Mouse (Mus musculus) natural killer cell, adult 2 months (primary cell): ENCODE data around the gene Pbx4.

Experiments used
- DNase-seq, 2 experiments: peaks; one replicate each; pipeline ENCODE4 v3.0.0; 2022; ENCODE audit warnings: low spot score in 2 of 2

The Pbx4 gene

DNA sequence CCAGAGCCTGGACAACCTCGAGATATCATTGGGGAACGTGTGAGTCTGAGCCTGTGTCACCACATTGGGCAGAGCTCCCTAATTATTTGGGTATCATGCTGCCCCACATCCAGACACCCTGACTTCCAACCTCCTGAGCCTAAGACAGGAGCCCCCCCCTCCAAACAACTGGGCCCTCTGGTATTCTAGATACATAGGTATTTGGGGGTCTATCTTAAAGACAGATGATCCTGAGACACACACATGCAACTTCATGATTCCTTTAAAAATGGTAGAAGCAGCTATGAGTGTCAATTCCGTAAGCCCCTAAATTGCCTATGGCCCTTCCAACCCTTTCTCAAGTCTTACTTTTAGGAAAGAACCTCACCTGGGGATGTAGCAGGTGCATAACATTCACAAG lies 22.5 kb upstream of the Pbx4 start:
- no peak for DNase-seq

DNA sequence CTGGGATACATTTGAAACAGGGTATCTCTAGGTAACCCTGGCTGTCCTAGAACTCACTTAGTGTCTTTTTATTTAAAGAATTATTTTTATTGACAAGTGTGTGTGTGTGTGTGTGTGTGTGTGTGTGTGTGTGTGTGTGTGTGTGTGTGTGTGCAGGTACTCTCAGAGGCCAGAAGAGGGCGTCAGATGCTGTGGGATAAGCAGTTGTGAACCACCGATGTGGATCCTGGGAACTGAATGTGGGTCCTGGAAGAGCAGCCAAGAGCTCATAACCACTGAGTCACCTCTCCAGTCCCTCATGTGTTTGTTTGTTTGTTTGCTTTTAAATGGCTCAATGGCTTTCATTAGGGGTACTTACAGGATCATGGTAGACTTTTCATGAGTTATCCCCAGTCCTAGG lies 17.4 kb upstream of the Pbx4 start:
- no peak for DNase-seq

DNA sequence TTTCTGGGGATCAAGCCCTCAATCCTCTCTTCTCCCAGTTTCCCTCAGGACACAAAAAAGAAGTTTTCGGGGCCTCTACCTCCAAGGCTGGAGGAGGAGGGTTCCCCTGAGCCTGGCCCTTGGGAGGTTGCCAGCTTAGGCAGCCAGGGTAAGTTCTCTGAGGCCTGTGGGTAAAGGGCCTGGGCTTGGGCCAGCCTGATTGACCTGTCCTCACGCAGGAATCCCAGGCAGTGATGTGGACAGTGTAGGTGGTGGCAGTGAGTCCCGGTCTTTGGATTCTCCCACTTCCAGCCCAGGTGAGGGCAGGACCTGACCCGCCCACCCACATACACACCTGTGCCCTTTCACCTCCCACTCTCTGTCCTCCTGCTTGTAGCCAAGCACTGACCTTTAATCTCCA lies 16.9 kb upstream of the Pbx4 start:
- no peak for DNase-seq

DNA sequence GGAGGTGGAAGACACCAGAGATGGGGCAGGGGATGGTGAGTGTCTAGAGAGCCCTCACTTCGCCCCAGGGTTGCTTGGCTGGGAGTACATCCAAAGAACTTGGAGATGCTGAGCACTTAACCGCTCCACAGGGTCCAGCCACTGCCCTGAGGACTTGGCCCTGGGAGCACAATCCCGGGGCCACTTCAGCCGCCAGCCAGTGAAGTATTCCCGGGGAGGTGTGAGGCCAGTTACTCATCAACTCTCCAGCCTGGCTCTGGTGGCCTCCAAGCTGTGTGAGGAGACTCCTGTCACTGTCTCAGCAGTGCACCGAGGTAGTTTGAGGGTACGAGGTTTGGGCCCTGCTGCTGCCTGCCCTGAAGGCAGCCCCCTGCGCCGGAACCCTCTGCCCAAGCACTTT lies 11.8 kb upstream of the Pbx4 start:
- DNase-seq = no peak

DNA sequence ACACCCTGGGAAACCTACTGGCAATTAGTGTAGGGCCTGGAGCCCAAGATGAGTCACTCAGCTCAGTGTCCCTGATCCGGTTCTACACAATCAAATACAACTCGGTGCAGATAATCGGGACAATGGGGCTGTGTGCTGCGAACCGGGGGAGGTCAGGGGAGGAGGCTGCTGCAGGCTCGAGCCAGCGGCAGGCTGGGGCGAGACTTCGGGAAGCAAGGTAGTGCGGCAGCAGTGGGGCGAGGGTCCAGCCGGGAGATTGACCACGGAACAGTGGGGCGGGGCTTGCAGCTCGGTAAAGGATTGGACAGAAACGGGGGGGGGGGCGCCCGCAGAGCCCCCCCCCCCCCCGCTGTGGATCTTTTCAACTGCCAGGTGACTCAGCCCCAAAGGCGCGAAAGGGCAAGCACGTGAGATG lies 10.3 kb upstream of the Pbx4 start:
- DNase-seq = no peak

DNA sequence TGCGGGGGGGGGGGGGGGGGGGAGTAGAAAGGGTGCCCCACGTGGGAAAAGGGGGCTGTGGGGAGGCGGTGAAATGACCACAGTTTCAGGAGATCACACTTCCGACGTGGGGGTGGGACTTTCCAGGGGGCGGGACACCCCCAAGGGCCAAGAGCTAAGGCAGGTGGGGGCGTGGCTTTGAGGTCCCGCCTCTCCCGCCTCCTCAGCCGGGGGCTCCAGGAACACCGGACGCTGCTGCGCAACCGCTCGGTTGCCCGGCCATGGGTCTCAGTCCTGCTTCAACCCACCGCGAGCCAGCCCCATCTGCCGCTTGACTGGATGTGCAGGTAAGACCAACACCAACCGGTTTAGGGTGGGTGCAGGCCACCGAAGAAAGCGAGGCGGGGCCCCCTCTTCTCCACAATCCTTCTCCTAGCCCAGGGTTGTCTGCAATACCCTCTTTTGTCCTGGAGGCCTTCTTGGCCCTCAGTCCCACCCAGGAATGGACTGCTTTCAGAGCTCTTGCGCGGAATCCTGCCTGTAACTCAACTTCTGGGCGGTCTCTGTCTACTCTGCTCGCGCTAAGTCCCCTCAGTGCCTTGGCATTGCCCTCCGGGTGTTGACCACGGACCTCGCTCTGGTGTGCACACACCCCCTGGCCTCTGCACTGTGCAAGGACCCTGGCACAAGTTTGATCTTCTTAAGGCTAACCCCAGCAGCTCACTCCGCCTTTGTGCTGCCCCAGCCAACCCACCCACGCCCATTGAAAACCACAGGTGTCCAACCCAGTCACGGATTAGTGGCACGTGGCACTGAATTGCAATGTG lies 9.7 kb upstream of the Pbx4 start, which contains the start of gene Lpar2:
Gene Lpar2 (plus strand): TSS at position 44 of the 806 bp plus-strand sequence.
- DNase-seq = peak; percentile 44 to 54

DNA sequence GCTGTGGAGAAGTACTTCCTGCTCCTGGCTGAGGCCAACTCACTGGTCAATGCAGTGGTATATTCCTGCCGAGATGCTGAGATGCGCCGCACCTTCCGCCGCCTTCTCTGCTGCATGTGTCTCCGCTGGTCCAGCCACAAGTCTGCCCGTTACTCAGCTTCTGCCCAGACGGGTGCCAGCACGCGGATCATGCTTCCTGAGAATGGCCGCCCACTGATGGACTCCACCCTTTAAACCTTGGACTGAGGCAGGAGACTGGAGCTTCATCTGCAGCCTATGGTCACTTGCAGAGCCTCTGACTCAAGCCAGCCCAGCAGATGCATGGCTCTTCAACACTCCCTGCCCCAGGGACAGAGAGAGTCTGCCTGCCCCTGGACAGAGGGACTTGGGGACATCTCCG lies 5.9 kb upstream of the Pbx4 start:
- DNase-seq = no peak

DNA sequence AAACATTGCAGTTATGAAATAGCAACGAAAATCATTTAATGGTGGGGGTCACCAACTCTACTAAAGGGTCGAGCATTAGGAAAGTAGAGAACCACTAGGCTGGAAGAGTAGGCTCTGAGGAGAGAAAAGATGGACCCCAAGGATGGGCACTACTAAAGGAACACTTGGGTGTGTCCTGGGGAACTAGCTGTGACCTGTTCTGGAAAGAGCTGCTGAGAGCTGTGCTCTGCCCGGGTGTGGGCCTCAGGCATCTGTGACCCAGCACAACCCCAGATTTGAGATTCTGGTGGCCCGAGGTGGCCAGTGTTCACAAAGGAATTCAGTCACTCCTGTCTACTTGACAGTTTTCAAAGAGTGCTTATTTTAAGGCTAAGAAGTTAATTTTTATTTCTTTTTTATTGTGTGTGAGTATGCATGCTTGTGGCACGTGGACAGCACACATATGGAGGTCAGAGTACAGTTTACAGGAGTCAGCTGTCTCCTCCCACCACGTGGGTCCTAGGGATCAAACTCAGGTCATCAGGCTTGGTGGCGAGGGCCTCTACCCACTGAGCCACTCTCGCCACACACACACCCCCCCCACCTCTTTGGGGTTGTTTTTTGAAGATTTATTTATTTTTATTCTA lies 4.9 kb downstream of the Pbx4 start:
- DNase-seq = no peak

DNA sequence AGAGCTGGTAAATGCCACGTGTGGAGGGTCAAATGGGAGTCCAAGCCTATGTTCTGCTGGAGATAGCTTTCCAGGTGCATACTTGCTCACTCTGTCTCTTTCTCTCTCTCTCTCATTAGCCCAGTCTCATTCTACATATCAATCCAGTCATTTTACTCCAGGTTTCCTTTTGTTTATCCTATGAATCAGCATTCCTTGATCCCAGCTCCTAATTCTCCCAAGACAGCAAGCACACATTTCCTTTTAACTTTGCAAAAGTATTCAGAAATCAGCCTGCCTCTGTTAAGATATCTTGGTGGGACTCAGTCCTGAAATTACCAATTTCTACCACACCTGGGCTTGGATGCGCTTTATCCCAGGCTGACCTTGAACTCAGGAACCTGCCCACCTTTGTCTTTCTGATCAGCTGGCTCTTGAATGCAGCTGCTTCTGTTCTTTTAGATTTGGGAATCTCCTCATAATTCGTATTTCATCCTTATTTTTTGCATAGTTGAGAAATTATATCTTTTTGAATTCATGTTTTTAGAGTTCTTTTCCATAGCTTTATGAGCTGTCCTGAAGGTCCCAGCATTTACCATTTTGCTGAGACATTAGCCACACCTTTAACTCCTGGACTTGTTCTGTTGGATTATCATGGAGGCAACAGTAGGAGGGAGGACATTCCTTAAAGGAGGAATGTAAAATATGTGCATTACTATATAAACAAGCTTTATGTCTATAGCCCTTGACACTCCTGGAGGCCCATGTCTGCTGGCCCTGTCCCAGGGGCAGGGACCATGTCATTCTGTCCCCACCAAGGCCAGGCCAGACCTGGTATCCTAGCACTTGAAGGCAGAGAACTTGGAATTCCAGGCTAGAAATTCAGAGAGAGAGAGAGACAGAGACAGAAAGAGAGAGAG lies 15.1 kb downstream of the Pbx4 start:
- DNase-seq = no peak

DNA sequence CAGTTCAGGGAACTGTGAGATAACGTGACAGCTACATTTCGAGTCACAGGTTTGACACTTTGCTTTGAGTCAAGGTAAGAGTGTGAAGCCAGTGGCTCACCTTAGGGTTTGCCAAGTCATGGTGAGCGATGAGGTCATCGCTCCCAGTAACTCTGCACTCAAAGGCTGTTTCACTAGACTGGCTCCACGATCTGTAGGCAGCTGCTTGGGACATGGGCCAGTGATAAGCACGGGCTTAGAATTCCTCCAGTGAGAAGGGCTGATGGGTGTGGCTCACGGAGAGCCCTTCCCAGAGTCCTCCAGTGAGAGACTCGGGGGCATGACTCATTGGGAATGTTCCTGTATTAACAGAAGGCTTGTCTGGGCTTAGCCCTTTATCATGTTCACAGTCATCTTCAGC lies 16.7 kb downstream of the Pbx4 start:
- no peak for DNase-seq

DNA sequence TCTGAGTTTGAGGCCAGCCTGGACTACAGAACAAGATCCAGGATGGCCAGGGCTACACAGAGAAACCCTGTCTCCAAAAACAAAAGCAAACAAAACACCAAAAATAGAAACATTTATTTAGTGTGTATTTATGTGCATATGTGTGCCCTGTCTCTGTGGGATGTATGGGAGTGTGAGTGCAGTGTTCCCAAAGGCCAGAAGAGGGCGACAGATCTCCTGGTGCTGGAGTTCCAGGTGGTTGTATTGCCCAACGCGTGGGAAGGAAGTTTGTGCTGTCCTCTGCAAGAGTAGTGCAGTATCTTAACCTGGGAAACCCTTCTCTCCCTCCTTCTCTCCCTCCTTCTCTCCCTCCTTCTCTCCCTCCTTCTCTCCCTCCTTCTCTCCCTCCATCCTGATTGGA lies 17.6 kb downstream of the Pbx4 start:
- no peak for DNase-seq

DNA sequence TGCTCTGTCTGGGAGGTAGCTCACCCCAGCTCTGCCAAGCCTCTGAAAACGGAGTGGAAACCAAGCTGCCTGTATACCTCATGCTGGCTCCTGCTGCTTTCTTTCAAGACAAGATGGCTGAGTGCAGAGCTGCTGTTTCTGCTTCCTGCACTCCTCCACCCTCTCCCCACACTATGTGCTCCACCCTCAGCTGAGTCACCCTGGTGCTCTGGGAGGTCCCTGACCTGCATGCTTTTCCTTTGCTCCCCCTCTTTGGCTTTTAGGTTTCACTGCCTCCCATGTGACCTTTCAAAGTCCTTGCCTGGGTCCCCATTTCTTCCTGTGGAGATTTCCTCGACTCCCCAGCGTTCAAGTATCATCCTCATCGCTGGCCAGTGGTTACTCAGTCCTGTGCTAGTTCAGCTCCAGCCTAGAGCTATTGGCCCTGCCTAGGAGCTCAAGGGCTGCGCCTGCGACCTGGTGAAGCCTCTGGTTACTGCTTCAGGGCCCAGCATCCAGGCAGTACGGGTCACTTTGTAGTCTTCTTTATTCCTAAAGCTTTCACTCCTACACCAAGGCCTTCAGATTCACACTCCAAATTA lies 18.7 kb downstream of the Pbx4 start:
- DNase-seq = no peak

DNA sequence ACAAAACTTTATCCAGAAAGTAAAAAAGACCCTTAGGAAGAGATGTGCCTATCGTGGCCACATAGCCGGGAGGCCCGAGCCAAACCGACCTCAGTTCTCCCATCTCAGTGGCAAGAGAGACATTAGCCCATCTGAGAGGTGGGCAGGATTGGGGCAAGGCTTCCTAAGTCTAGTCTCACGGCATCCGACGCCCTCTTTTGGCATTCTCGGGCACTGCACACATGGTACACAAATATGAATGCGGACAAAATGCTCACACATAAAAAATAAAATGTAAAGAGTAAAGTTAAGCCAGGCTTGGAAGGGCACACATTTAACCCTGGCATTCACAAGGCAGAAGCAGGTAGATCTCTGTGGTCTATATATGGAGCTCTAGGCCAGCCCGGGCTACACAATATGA lies 21.6 kb downstream of the Pbx4 start:
- DNase-seq = no peak

DNA sequence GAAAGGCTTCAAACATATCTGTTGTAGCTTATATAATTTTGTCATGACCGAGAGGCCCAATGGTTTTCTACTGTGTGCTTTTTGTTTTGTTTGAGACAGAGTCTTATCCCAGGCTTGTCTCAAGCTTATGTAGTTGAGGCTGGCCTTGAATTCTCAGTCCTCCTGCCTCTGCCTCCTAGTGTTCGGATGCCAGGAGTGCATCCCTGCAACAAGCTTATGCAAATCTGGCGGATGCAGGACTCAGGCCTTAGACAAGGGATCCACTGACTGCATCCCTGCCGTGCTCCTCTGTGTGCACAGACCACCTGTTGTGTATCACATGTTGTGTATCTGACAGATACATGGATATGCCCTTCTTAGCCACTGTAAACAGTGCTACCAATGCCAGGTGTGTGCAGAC lies 28.5 kb downstream of the Pbx4 start:
- DNase-seq = no peak

DNA sequence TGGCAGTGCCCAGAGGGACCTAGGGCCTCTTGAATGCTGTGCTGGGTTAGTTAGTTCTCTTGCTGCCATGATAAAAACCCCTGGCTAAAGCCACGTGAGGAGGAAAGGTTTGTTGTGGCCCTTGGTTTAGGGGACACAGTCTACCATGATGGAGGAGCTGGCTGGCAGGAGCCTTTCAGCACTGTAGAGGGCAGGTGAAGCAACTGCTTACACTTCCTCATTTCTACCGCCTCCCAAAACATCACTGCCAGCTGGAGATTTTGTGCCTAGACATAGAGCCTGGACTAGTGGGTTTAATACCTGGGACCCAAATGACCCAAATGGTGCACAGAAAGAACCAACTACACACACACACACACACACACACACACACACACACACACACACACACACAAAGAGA lies 29.0 kb downstream of the Pbx4 start:
- no peak for DNase-seq

DNA sequence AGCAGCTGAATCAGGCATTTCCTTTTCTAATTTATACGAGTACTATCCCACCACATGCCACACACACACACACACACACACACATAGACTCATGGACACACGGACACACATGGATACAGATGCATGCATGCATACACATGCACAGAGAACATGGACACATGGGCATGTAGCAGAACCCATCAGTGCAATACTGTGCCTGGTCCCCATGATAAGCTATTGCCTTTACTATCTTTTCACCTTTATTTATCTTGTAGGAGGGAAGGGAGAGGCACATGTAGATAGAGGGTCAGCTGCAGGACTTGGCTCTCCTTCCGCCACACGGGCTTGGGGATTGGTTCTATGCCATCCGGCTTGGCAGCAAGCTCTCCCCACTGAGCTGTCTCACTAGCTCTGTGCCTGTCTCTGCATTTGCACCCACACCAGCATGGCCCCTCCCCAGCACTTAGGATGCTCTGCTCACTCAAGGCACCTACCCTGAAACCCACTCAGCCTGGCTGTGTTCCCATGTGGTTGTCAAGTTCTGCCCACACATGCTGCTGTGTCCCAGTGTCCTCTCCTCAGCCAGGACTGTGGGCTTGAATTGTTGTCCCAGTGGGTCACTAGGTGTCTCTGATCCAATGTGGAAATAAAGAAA lies 31.2 kb downstream of the Pbx4 start:
- no peak for DNase-seq

DNA sequence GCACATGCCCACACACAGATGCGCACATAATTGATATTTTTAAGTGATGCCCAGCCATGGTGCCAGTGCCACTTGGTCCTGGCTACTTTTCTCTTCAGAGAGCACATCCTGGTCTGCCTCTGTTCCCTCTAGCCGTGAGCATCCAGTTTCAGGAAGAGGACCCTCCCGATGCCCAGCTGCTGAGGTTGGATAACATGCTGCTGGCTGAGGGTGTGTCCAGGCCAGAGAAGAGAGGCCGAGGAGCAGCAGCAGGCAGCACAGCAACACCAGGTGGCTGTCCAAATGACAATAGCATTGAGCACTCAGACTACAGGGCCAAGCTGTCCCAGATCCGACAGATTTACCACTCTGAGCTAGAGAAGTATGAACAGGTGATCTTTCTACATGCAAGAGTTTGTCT lies 31.9 kb downstream of the Pbx4 start:
- no peak for DNase-seq

DNA sequence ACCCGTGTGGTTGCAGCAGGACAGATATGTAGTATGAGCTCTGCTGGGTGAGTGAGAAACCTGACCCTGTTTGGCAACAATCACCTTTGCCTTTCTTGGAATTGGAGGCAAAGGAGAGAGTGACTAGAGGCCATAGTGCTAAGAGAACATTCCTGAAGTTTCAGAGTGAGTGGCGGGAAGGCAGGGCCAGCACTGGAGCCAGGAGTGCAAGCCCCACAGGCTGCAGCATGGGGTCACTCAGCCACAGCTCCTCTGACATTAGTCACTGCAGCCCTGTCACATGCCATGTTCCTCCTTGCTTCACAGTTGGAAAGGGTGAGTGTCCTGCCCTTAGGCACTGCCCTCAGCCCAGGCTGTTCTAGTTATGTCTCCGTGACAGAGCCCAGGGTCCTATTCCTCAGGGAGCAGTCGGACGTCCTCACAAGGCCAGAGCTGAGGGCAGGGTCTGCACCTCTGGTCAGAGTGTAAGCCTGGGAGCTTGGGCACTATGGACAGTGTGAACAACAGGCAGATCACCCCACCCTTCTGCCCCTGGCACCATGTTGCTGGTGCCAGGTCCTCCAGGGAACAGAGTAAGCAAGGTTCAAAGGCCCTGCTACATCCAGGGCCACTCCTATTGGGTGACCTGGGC lies 35.5 kb downstream of the Pbx4 start:
- no peak for DNase-seq

DNA sequence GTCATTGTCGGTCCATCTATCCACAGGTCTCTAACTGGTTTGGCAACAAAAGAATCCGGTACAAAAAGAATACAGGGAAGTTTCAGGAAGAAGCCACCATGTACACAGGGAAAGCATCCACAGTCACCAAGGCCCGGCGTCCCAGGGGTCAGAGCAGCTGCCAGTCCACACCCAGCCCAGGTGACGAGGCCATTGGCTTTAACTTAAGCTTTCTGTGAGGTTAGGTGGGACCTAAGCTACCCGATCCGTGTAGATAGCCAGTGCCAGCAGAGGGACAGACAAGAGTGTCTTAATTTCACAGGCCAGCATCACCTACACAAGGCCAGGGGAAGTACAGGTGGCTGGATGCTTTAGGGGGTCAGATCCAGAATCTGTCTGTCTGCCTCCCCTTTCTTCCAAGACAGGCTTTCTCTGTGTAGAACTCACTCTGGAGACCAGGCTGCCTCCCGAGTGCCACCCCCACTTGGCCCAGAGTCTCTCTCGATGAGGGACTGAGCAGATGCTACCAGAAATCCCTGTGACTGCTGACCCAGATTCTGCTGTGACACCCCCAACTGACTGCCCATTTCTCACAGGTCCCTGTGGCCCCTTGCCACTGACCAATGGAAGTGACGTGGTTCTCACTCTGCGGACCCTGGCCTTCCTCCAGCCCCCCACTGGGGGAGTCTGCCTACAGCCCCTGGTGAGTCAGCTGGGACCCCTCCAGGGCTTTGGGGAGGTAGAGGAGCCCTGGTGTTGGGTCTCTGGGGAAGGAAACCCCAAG lies 37.9 kb downstream of the Pbx4 start:
- no peak for DNase-seq

DNA sequence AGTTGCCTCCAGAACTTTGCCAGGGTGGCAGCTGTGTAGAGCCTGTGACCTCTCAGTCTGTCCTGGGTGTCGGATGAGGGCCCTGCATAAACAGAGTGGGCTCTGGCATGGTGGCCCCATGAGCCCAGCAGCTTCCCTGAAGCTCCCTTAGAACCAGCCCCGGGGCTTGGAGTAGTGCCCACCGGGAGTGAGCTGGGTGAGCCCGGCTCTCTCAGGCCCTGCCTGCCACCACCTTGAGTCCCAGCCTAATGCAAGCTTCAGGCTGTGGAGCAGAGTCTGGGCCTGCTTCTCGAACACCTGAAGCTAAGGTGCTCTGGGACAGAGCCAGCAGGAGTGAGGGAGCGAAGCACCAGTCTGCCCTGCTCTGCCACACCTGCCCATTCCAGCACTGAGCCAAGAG lies 38.6 kb downstream of the Pbx4 start:
- no peak for DNase-seq
